Mouse (Mus musculus) layer of hippocampus, postnatal 14 days (tissue): ENCODE results near the gene Tmem102. TPM values are rescaled to one million over a fixed set of nuclear protein-coding genes. Genes with fewer than 3 reads are reported as not detected.

Source experiments
- DNase-seq, 2 experiments: peaks; one replicate each; pipeline ENCODE4 v3.0.0; 2021 to 2022; ENCODE audit warnings: low spot score in 2 of 2, mixed read lengths in 1 of 2
- long read RNA-seq, 2 experiments: library from polyadenylated mRNA; stranded (forward); transcript quantifications; one replicate each; pipeline ENCODE4 v2.0.0; 2021
- total RNA-seq, 2 experiments: library from RNA; stranded (reverse); gene quantifications; 2 replicates each; pipeline ENCODE4 v1.2.3; 2021

Tmem102 gene
- total RNA-seq, result not detected
- long read RNA-seq, experiment 1, result 0 reads
- long read RNA-seq, experiment 2, partial matches to known transcripts, result 0 of 1 reads
- long read RNA-seq, experiment 2, other reads (novel, unspliced or antisense), result 0 of 1 reads

GRCm38 (mm10) chr11:69804972-69805909 is at the start of gene Tmem102:
TSS of gene Tmem102 (minus strand) at chr11:69805624.
- DNase-seq, result no peak

DNA sequence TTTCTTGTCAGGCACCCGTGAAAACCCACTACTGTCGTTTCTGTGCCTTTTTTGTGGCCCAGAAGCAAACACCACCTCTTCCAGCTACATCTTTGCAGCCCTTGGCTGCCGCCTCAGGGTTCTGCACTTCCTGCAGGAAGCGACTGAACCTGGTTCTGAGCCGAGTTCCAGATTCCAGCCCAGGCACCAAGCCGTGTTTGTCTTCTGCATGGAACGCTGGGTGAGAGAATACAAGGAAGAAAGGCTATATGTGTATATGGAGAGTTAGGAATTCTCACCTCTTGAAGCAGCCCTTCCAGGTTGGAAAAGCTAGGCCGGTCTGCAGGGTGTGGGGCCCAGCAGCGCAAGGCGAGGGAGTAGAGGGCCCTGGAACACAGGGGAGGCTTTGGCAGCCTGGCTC is 49.3 kb upstream of the Tmem102 start:
- no peak for DNase-seq

DNA sequence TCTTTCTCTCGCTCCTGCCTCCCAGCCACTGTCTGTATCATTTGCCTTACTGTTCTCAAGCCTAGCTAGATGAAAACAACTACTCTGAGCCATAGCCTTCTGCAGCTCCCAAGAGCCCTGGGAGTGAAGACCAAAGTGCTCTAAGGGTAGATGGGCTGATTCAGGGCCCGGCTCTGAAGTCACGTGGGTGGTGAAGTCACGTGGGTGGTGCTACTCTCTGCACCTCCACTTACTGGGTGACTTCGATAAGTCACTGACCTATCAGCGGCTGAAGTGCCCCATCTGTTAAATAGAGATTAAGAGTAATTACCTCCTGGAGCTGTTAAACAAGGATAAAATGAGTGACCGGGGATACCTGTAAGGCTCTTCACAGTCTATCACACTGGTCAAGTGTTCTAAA is 48.6 kb upstream of the Tmem102 start:
- DNase-seq, result no peak

GRCm38 (mm10) chr11:69850754-69851153 is 45.3 kb upstream of the Tmem102 start:
- no peak for DNase-seq

DNA sequence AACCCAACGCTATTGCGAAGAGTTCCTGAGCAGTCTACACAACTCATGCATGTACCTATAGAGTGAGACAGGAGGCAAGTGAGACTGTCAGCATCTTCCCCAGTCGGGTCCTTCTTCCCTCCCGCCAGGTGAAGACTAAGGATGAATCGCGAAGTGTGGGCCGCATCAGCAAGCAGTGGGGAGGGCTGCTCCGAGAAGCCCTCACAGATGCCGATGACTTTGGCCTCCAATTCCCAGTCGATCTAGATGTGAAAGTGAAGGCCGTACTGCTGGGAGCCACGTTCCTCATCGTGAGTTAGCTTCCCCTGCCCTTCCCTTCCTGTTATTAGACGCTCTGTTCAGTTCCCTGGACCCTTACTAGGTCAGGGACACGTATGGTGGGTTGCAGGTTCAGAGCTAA is 44.5 kb upstream of the Tmem102 start:
- DNase-seq, result no peak

DNA sequence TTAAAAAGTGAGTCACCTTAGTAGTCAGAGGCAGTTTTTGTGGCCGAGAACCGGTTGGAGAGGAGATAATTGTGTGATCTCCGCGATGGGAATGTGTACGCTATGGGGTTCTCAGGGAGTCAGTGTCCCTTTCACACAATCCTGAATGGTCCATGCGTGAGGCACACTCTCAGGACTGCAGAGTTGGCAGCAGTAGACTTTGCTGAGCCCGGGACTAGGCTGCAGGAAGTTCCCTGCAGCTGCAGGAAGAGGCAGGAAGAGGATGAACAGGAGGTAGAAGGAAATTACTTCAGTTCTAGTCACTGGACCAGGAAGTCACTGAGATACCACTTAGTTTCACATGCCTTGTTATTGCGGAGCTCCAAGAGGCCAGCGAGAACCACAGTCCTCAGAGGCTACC is 43.7 kb upstream of the Tmem102 start:
- no peak for DNase-seq

- no peak for DNase-seq
Observed at GRCm38 (mm10) chr11:69848021-69848420, 42.6 kb upstream of the Tmem102 start.

GRCm38 (mm10) chr11:69846738-69847688 is 41.6 kb upstream of the Tmem102 start:
- no peak for DNase-seq

DNA sequence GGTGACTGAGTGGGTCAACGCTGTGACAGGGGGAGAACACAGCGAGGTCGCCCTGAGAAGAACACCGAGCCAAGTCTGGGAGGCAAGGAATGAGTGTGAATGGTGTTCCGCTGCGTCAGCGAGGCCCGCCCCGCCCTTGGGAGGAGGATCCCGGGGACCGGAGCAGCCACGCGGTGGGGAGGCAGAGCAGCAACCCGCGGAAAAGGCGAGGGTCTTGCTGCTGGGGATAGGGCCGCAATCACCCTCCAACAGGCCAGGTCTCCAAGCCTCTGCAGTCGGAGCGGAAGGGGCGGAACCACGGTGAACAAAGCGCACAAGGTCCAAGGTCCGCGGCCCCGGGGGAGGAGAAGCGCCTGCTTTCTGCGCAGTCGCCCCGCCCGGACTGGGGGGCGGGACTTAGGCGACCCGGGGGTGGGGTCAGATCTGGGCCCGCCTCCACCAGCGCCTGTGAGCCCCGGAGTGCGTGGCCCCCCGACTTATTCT is 40.8 kb upstream of the Tmem102 start, which contains the start of gene Plscr3:
Gene Plscr3, plus strand, starts transcription at position 179 of the 483 bp plus-strand sequence.
- DNase-seq, result peak; percentile 84 to 92

DNA sequence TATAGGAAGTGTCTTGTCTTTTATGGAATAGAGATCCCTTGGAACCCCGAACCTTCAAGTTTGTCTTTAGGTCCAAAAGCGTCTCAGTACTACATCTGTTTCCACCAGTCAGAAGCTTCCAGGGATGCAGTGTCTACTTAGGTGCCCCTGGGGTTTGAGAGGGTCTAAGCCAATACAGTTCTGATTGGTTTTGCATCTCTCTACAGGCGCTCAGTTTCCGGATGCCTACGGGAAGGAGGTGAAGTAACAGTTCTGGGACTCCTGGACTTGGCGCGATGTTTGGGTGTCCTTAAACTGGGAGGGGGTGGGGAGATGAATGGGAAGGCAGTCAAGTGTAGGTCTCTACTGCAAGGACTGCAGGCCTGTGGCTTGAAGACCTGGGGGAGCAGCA is 33.3 kb upstream of the Tmem102 start:
- no peak for DNase-seq

GRCm38 (mm10) chr11:69837952-69838713 is 32.7 kb upstream of the Tmem102 start, which contains the start of gene Tmem256:
TSS of gene Tmem256 (plus strand) at chr11:69838514.
- peak; percentile 98 to 99 for DNase-seq

DNA sequence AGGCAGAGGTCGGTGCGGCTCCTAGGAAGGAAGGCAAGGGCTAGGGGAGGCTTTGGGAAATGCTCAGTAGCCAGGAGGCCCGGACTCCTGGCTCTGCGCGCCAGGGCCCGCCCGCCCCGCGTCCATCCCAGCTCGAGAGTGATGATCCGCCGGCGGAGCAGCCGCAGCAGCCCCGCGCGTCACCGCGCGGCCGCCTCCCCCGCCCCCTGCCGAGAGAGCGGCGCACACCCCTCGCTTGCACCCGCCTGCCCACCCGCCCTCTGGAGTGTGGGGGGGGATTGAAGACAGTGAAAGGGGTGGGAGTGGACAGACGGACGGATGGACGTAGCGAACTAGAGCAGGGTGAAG is 32.2 kb upstream of the Tmem102 start, which contains the start of gene Nlgn2:
Gene Nlgn2, minus strand, starts transcription at position 181 of the 348 bp plus-strand sequence.
- no peak for DNase-seq

DNA sequence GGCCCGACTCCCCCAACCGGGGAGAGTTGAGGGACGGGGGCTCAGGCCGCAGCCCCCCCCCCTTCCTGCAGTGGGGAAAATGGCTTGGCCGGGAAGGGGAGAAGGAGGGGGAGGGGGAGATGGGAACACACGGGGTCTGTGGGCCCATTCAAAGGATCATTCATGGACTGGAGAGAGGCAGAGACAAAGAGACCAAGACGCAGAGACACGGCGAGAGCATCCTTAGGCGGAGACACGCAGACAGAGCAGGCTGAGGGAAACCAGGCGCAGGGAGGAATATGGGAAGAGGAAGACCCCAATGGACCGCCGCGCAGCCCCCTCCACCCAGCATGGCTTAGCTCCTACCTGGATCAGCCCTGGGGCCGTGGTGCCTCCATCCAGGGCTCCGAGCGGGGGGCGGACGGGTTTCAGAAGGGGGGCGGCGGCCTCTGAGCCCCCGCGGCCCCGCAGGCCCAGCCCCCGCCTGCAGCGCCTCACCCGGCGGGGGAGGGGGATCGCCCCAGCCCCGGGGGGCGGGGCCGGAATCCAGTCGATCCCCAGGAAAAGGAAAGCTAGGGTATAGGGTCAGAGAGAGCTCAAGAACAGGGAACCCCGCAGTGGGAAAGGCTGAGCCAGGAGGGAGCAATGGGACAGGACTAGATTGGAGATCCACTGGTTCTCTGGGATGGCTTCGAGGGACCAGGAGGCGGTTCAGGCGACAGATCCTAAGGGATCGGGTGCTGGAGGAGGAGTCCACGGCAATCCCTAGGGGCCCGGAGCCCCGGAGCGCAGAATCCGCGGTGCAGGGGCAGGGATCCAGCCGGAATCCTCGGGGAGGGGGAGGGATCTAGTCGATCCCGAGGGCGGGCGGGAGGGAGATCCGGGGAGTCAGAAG is 31.5 kb upstream of the Tmem102 start:
- DNase-seq, result peak; percentile 54

GRCm38 (mm10) chr11:69835966-69836335 is 30.5 kb upstream of the Tmem102 start:
- no peak for DNase-seq

DNA sequence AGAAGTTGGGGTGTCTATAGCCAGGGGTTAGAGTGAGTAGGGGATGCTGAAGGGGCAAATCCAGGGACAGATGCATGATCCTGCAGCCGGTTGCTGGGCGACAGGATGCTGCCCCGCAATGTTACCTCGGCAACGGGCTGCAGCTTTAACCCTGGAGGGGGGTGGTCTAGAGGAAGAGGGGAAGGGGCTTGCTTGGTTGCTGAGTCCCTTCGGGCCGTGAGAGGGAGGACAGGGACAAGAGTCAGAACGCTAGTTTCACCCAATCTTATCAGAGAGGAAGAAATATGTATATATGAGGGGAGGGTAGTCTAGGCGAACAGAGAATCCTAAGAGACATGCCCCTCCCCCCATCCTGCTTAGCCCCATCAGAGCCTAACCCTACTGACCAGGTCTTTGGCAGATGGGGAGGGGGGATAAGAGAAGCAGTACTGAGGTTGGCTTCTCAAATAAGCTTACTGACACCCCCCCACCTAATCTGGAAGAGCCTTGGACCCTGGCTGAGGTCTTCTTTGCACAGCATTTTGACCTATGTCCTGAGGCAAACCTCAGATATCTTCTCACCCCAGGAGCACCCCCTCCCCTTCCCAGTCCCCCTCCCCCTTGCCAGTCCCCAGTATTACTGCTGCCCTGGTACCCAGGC is 30.0 kb upstream of the Tmem102 start:
- DNase-seq, result no peak

GRCm38 (mm10) chr11:69834001-69834549 is 28.7 kb upstream of the Tmem102 start:
- DNase-seq, result peak in 1 of 2 experiments; percentile 31

DNA sequence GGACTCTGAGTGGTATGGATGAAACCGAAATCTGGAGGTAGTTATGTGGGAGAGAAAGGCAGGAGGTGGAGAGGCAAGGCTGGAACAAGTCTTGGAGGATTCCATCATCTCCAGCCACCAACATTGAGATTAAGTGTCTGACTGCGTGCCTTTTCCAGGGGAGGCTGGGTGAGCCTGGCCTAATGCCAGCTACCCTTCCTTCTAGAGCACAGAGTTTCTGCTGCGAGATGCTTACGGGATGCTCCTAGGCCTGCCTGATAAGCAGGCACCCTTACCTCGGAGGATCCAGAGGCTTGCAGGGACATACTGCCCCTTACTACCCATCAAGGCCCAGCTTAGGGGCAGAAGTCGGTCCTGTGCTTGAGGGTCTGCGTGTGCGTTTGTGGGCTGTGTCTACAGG is 28.1 kb upstream of the Tmem102 start:
- no peak for DNase-seq

DNA sequence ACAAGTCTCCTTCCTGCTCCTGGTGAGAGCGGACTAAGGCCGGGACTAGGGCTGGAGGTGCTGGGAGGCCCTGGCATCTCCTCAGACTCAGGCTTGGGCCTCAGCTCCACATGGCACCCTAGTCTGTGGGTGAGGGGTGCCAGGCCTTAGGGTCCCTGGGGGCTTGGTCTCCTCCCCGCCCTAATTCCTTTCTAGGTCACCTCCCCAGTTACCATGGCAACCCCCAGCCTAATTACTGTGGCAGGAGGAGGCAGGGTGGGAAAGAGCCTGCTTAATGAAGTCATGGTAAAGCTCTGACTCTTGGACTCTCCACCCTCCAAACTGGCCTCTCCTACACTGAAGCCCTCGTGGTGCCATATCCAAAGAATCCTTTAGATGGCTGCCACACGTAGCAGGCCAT is 23.4 kb upstream of the Tmem102 start:
- no peak for DNase-seq

GRCm38 (mm10) chr11:69823456-69823855 is 18.0 kb upstream of the Tmem102 start:
- DNase-seq, result no peak
